Mouse (Mus musculus): Measurements from ENCODE around the gene Hacd2.

Gene Hacd2

DNA sequence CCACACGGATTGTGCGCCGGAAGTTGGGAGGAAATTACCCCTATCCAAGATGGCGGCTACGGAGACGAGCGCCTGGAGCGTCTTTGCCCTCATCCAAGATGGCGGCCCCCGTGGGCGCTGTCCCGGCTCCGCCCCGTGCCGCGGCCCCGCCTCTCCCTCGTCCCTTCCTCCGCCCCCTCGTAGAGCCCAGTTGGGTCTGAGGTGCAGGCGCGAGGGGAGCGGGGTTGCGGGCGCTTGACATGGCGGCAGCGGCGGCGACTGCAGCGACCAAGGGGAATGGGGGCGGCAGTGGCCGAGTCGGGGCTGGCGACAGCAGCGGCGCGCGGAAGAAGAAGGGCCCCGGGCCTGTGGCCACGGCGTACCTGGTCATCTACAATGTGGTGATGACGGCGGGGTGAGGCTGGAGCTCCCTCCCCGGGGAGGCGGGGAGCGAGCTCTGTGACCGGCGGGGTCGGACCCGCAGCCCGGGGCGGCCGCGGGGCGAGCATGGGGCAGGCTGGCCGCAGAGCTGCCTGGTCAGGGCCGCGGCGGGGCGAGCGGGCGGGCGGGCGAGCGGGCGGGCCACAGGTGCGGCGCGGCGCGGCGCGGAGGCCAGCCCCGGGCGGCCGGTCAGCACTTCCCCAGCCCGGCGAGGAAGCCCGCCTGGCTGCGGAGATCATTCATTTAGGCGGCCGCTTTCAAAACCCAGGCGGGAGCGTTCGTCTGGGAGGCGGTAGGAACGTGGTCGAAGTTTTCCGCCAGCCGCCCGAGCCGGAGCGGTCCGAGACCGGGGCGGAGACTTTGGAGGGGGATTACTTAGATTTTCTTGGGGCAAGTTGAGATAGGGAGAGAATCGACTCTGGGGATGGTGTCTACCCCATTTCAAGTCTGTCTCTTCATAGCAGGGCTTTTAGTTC lies at the start of gene Hacd2:
Gene Hacd2 (plus strand): TSS at position 187 of the 896 bp plus-strand sequence.
- peak; percentile 88 to 92 for DNase-seq (ENCODE audit: low spot score in 2 of 2)

DNA sequence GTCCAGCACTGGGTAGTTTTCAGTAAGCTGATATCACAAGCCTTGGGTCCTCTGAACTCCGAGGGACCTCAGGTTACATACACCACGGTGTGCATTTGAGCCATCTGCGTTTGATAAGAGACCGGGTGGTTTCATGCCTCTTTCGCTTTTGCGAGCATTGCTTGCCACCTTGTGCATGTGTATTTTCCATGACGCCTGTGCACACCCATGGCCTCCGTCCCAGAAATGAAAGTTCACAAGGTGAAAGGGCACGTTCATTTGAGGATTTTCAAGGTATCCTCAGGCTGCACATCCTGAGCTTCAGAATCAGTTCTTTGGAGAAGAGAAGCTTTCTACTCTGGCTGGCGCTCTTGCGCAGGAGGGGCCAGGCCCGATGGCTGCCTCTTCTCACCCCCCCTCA lies 49.8 kb upstream of the Hacd2 start:
- no peak for DNase-seq (ENCODE audit: low spot score in 2 of 2)

DNA sequence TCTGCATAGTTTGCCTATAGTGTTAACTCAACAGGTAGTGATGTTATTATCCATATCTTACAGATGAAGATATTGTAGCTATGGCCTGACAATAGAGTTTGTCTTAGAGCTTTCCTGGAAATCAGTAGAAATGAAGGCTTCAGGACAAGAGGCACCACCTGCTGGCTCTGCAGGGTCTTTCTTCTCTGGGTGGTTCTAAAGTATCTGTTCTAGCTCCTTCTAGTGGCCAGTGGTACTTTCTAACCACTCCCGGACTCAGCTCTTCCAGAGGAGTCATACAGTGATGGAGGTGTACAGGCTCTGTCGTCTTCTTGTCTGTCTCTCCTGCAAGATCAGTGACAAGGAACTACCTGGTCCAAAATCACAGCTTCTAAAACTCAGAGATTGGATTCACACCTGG lies 46.7 kb upstream of the Hacd2 start:
- no peak for DNase-seq (ENCODE audit: low spot score in 2 of 2)

DNA sequence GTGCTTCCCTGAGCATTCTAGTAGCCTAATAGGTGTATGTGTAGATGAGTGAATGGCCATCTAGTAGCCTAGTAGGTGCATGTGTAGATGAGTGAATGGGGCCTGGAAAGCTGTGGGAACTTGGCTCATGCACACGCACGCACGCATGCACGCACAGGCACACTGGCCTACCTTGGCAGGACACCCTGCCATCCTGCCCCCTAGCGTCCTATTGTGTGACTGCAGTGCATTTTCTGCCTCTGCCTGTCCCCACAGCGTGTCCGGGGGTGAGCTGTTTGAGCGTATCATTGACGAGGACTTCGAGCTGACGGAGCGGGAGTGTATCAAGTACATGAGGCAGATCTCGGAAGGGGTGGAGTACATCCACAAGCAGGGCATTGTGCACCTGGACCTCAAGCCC lies 45.6 kb upstream of the Hacd2 start:
- no peak for DNase-seq (ENCODE audit: low spot score in 2 of 2)

DNA sequence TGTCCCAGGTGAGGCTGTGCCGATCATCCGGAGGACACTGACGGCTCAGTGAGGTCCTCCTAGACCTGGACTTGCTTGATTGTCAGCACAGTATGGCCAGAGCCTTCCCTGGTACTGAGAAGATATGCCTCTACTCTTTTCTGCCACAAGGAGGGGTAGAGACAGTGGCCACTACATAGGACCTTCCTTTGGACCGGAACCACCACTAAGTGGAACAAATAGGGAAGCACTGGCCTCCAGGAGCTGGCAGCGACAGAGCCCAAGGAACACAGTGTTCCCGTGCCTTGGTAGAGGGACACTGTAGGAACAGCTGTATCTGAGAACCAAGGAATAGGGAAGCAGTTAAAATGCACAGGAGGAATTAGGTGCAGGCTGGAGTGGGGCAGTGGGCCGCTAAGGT lies 44.2 kb upstream of the Hacd2 start:
- no peak for DNase-seq (ENCODE audit: low spot score in 2 of 2)

DNA sequence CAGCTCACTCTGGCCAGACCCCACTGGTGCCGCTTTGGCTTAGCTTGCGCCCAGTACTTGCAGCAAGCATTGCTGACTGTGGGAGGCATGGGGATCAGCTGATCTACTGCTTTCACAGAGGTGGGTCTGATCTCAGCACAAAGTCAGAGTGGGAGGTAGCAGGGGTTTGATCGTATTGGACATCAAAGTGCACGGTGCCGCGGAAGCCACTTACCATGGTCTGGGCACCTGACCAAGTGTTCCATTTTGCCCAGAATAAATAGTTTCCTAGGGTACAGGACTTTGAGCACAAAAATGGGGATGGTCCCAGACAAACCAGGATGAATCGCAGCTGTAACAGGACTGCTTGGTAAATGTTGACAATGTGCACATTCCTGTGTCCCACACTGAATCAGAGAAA lies 41.2 kb upstream of the Hacd2 start:
- DNase-seq (ENCODE audit: low spot score in 2 of 2) = no peak

DNA sequence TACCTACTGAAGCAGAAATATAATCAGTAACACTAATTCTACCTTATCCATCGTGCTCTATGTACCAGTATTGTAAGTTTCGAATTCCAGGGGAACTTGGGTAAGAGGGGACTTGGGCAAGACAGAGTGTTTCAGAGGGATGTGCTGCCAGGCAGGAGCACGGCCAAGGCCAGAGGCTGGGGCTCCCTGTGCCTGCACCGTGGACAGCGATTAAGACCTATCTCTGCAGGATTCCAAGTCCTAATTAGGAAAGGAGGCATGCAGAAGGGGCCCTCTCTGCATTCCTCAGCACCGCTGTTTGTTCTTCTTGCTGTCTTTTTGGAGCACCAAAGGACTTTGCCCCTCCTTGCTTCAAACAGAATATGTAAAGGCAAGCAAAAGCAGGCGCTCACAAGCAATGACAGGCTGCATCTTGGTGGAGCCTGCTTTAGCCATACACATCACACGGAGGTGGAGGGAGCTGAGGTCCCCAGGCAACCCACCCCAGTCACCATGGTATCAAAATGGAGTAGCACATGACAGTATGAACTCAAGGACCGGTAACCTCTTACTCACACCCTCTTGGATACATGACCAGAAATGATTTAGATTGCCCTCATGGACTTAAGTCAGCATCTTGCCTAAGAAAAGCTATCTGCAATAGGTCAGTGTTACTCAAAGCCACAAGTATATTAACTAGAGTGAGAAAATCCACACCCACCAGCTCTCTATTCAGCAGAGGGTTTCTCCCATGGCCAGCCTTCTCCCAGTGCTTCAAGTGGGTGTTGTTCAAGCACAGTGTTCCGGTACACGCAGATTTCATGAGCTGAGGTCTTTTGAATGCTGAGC lies 37.8 kb upstream of the Hacd2 start:
- no peak for DNase-seq (ENCODE audit: low spot score in 2 of 2)

DNA sequence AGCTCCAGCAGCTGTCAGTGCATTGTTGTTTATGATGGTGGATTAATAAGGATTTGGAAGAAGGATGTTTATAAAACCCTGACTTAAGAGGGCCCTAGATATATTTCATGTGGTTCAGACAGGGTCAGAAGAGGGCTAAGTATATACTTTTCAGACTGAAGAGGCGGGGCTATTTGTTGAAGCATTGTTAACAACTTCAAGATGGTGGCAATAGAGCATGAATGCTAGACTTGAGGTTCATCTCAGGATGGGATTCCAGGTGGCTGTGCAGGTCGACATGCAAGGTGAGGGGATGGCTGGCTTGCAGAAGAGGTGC lies 37.2 kb upstream of the Hacd2 start:
- DNase-seq (ENCODE audit: low spot score in 2 of 2) = no peak

DNA sequence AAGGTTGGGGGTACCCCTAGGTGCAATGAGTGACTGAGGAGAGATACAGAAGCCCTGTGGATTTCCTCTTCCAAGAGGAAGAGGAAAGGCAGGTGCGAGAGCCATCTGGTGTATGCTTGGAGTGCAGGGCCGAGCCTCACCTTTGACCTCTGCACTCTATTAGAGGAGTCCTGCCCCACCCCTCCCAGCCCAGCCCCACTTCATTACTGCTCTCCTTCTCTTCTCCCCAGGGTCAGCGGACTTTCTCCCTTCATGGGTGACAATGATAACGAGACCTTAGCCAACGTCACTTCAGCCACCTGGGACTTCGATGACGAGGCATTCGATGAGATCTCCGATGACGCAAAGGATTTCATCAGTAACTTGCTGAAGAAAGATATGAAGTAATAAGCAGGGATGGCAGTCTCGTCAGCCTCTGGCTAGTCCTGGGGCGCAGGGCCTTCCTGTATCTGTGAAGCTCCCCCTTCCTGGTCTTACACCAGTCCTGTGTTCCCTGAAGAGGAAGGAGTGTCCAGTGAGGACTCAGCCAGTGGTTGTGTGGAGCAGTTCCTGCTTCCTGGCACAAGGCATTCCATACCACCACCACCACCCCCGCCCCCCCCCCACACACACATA lies 35.9 kb upstream of the Hacd2 start:
- no peak for DNase-seq (ENCODE audit: low spot score in 2 of 2)

DNA sequence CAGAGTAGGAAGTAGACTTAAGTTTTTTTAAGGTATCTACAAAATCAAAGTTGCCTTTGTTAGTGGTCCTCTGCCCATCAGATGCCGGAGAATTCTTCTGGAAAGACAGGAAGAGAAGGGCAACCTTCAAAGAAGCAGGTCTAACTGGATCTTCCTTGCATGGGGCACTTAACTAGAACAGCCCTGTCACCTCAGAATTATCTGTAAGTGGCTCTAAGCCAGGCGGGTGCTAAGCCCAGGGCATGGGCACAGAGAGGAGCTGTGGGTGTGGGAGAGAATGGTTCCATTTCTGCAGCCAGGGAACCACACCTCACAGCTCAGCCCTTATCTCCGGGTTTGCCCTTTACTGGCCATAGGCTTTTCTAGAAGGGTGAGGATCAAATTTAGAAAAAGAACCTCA lies 30.9 kb upstream of the Hacd2 start:
- DNase-seq (ENCODE audit: low spot score in 2 of 2) = no peak

DNA sequence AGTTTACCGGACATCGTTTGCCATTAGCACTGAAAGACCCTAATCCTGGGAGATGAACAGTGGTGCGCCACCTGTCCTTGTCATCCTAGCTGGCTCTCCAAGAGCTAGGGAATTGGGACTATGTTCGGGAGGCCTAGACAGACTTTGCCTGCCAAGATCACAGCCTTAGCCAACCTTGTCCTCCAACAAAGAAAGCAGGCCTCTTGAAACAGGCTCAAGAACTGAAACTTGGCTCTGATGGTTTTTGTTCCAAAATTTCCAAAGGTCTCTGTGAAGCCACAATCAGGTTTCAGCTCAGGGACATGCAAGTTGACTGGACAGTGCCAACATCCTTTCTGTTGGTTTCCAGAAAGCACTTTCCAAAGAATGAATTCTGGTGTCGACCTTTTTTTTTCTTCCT lies 29.4 kb upstream of the Hacd2 start:
- no peak for DNase-seq (ENCODE audit: low spot score in 2 of 2)

DNA sequence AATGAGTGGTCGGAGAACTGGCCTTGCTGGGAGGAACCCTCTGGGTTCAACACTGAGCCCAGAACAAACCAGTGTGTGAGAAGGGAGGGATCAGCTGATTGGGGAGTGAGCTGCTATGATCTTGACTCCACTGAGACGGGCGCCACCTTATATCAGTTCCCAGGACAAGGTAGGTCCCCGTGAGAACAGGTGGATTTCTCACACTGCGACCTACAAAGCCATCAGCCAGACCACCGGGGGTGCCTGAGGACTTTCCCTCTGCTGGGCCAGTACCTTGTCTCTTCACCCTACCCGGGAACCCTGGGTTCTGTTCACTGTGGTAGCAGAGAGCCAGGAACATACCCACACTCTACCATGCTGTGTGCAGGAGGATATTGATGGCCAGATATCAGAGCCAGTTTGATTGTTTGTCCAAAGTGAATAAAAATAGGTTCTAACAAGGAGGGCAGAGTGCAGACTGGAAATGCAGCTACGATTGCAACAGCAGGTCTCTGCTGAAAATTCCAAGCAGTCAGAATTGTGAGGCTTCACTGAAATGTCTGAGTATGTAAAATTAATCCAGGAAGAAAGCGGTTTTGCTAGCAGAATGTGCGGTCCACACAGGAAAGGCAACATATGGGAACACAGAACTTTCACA lies 28.4 kb upstream of the Hacd2 start:
- DNase-seq (ENCODE audit: low spot score in 2 of 2) = no peak

DNA sequence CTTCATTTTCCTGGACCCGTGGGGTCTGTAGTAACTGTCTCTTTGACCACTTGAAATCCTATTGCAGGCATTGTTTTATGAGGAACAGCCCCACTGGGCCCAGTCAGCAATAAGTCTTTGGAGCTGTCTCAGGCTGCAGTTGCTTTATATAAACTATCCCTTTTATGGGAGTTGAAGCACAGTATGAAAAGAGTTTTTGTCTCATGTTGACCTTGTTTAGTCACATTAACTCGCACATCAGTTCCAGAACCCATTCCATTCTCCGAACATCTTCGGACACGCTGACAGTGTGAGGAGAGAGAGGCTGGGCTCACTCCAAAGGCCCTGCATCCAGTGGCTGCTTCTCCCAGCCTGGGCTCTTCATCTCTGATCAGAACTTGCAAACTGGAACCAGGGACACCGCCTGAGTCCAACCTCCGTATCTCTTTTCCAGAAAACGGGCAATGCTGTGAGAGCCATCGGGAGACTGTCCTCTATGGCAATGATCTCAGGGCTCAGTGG lies 27.5 kb upstream of the Hacd2 start:
- no peak for DNase-seq (ENCODE audit: low spot score in 2 of 2)

DNA sequence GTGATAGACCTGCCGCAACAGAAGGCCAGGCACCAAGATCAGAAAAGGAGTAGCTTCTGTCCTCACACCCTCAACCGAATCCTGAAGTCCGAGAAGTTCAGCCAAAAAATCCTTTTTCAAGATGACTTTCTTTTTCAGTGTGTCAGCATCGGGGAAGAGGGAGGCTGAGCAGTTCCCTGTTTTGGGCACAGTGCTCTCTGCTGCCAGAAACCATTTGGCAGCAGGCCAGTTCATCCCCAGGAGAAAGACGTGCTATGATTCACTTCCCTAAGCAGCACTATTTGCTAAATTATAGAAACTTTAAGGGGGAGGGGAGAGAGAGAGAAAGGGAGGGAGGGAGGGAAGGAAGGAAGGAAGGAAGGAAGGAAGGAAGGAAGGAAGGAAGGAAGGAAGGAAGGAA lies 26.1 kb upstream of the Hacd2 start:
- no peak for DNase-seq (ENCODE audit: low spot score in 2 of 2)

DNA sequence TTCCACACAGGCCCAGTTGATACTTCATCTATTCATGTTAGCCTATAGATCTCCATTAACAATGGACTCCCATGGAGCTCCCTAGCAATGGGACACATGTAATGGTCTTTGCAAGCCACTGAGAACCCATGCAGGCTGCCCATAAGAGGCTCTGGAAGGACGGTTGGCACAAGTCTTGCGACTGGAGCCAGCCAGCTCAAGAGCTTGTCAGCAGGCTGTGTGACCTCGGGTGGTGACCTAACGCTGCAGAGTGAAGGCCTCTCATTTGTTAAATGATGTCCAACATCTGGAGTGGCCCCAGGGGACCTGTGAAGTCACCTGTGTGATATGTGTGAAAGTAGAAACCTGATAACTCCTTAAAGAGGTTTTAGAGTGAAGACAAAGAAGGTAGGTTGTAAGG lies 25.2 kb upstream of the Hacd2 start:
- DNase-seq (ENCODE audit: low spot score in 2 of 2) = no peak

DNA sequence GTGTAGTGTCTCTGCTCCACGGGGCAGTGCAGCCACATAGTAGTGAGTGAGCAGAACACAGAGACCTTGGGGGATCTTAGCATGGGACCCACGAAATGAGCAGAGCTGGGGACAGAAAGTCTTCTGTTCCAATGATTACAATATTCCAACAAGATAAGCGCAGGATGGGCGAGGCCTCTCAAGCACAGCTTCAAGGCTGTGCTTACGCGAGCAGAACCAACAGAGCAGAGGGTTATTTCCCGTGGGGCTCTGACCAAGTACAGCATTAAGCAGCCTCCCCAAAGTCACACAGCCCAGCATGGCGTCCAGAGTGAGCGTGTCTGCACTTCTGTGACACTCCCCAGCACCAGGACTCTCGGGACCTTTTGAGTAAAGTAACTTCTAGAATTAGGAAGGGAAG lies 24.7 kb upstream of the Hacd2 start:
- DNase-seq (ENCODE audit: low spot score in 2 of 2) = no peak

DNA sequence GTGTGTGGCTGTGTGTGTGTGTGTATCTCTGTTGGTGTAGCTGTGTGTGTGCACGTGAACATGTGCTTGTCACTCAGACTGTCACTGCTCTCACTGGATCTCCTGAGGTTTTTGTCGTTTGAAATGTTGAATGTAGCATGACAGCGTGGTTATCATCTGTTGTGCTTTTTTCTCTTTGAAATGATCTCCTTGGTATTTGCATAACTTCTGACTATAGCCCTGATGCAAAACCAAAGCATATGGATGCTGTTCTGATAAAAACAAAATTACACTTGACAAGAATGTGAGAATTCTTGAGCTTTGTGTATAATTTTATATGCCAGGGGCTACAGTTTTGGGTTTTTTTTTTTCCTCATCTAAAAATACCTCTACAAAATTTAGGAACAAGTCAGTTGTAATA lies 23.2 kb upstream of the Hacd2 start:
- no peak for DNase-seq (ENCODE audit: low spot score in 2 of 2)

DNA sequence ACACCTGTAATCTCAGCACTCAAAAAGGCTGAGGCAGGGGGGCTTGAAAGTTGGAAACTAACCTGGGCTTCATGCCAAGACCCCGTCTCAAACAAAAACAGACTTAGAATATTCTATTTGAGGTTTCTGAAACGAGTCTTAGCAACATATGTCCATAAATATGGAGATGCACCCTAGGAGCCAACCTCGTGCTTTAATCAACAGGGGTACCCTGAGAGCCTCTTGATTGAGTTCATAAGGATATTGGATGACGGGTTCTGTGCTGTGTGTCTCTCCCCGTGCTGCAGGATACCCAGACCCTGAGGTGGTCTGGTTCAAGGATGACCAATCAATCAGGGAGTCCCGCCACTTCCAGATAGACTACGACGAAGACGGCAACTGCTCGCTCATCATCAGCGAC lies 22.2 kb upstream of the Hacd2 start:
- DNase-seq (ENCODE audit: low spot score in 2 of 2) = no peak

DNA sequence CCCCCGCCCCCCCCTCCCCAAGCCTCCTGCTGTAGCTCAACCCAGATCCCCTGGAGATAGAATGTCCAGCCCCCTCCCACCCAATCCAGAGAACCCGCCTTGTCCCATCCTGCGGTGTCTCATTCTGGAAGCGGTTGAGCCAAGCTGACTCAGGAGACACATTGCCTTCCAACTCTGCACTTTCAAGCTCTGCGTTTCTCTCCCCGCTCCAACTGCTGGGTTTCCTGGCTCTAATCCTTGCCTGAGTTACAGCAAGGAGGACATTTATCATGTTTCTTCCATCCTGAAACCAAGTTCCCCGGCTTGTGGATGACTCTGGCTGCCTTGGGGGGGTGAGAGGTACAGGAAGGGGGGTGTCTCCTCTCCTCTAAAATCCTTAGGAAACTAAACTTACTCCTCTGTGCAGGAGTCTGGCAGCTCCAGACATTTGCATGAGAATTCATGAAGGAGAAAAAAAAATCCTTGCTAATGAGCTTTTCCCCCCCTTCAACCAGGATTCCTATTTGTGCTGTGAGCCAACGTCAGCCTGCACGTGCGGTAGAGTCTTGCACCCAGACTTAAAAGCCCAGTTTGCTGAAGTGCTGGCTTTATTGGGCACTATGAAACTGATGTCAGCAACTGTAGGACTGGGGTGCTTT lies 21.2 kb upstream of the Hacd2 start:
- DNase-seq (ENCODE audit: low spot score in 2 of 2) = no peak

DNA sequence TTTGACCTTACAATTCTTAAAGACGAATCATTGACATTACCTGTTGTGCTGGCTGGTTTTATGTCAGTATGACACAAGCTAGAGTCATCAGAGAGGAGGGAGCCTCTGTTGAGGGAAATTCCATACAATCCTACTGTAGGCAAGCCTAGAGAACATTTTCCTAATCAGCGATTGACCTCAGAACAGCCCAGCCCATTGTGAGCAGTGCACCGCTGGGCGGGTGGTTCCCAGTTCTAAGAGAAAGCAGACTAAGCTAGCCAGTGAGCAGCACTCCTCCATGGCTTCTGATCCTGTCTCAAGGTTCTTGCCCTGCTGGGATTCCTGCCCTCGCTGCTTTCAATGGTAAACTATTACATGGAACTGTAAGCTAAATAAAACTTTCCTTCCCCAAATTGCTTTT lies 17.9 kb upstream of the Hacd2 start:
- no peak for DNase-seq (ENCODE audit: low spot score in 2 of 2)

DNA sequence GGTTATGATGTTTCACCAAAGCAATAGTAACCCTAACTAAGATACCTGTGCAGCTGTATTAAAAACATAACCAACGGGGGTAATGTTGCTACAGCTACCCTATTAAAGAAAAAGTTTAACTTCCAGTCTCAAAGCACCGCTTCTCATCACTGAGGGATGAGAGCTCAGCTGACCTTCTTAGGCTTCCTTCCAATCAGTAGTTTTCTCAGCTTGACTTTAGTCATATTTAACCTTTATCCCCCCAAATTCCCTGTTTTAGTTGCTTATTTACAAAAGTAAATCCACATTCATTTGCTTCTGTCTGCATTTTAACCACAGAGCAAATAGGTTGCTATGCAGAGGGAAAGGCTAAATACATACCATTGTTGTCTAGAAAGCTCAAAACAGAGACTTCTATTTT lies 17.5 kb upstream of the Hacd2 start:
- DNase-seq (ENCODE audit: low spot score in 2 of 2) = no peak

DNA sequence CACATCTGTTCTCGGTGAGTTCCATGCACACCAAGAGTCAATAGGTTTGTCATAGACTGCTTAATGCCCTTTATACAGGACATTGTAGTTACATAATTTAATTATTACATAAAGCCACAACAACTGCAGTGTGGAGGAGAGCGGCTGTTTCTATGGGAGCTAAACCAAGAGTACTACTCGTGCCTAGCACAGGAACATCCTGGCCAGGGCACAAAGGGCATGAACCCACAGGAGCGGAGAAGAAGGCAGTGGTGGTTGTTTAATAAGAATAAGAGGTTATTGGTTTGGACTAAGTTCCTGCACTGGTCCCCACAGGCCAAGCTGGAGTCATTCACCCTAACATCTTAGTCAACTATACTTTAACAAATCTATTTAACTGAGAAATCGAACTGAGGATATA lies 16.0 kb upstream of the Hacd2 start:
- no peak for DNase-seq (ENCODE audit: low spot score in 2 of 2)
